Mouse (Mus musculus) spleen, adult 2 months (tissue): ENCODE results near the gene Ppp4r1.

Experiments
- CTCF ChIP-seq: fragments of 200-500 bp; IDR thresholded peaks from 2 replicates; pipeline ENCODE4 v1.5.1; 2011; ENCODE audit warnings: mild to moderate bottlenecking, inconsistent platforms; ENCODE audit not compliant: insufficient read depth, insufficient read length, insufficient replicate concordance; ENCODE audit errors: extremely low read depth
- POLR2A ChIP-seq: fragments of 200-500 bp; IDR thresholded peaks from 2 replicates; pipeline ENCODE4 v1.6.1; 2011; ENCODE audit warnings: low read depth, low read length, inconsistent platforms

GRCm38 (mm10) chr17:65863830-65864229, 81.5 kb downstream of the Ppp4r1 start:
- TF ChIP-seq POLR2A (no peak), CTCF (no peak)
